Mouse (Mus musculus) ovary, adult 2 months (tissue): ENCODE measurements around the gene Slc16a7. TPM values are rescaled to one million over a fixed set of nuclear protein-coding genes. Genes with fewer than 3 reads are reported as not detected.

ENCODE experiments used
- polyA plus RNA-seq: library from polyadenylated mRNA; depleted of rRNA; stranded (reverse); fragments of >200 nt; gene quantifications from 2 replicates; pipeline ENCODE4 v1.2.3, GENCODE M21; 2012; rRNA removed

The Slc16a7 gene
- polyA plus RNA-seq = 4.9 and 5.1 TPM in 2 replicates

DNA sequence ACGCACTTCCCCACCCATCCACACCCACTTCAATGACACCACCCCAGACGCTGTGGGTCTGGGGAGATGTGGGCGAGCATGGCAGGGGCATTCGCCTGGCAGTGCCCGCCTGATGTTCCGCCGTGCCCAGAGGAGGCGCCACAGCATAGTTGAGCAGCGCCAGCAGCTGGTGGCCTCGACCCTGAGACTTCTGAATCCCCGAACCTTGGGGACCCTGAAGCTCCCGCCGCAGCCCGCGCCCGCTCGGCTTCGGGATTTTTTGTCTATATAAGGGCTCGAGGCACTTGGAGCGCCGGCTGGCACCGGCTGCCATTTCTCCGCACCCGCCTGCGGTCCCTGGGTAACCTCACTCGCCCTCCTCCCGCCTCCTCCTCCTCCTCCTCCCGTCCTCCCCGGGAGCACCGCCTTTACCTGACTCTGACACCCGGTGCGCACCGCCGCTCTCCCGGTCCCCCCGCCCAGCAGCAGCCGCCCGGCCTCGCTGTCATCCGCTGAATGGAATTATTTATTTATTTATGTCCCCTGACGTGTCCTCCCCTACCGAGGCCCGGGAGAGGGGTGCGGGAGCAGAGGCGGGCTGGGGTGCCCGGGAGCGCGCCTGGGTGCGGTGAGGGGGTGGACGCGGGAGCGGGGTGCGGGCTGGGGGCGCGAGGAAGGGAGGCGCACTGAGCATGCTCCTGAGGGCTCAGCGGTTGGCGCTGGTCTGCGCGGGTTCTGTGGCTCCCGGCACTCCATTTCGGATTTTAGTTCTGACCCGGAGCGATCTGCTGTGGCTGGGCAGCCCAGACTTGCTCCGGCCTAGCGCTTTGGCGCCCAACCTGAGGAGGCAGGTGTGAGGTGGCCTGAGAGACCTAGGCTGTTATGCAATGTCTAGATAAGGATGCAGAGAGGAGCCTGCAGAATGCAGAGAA lies at the start of gene Slc16a7:
Gene Slc16a7 (minus strand): TSS at position 590 of the 911 bp plus-strand sequence.

